Mouse (Mus musculus) stomach, embryonic 15.5 days (tissue): Measurements from ENCODE around the gene Prep. TPM values are rescaled to one million over a fixed set of nuclear protein-coding genes. Genes with fewer than 3 reads are reported as not detected.
"Not testable (repeated sequence)": the region's sequence is repeated elsewhere in the genome, so short reads cannot be mapped to it uniquely, and the experiment has no call there.

Source experiments
- ATAC-seq: fragments of 200-750 bp; cut with Nextera tagmentation; 2 replicates; pipeline ENCODE4 v1.8.0; 2017; ENCODE audit warnings: low read depth, moderate number of reproducible peaks, moderate TSS enrichment; ENCODE audit not compliant: insufficient read depth, low FRiP score
- H3K27ac ChIP-seq: fragments of 300-500 bp; sonication (generic); 2 replicates; pipeline ENCODE4 v1.5.1; 2015; ENCODE audit warnings: mild to moderate bottlenecking, inconsistent platforms
- H3K27me3 ChIP-seq: fragments of 300-500 bp; sonication (generic); replicated peaks from 2 replicates; pipeline ENCODE4 v1.6.1; 2015; ENCODE audit warnings: inconsistent platforms
- H3K36me3 ChIP-seq: fragments of 300-500 bp; sonication (generic); 2 replicates; pipeline ENCODE4 v1.6.1; 2015; ENCODE audit warnings: inconsistent platforms
- H3K4me1 ChIP-seq: fragments of 300-500 bp; sonication (generic); 2 replicates; pipeline ENCODE4 v1.6.1; 2015; ENCODE audit warnings: inconsistent platforms
- H3K4me2 ChIP-seq: fragments of 300-500 bp; sonication (generic); 2 replicates; pipeline ENCODE4 v1.6.1; 2015; ENCODE audit warnings: mild to moderate bottlenecking, inconsistent platforms
- H3K4me3 ChIP-seq: fragments of 300-500 bp; sonication (generic); replicated peaks from 2 replicates; pipeline ENCODE4 v1.5.1; 2015; ENCODE audit warnings: inconsistent platforms
- H3K9ac ChIP-seq: fragments of 300-500 bp; sonication (generic); 2 replicates; pipeline ENCODE4 v1.6.1; 2015; ENCODE audit warnings: inconsistent platforms
- H3K9me3 ChIP-seq: fragments of 300-500 bp; sonication (generic); 2 replicates; pipeline ENCODE4 v1.6.1; 2016; ENCODE audit warnings: inconsistent platforms
- WGBS: fragments of 180-500 bp; shearing (Covaris S2); methylation state at CpG from one replicate; pipeline ENCODE4 v1.1.7; 2015; 5-methylcytosine and 5-hydroxymethylcytosine counted together
- polyA plus RNA-seq: library from polyadenylated mRNA; unstranded; fragments of >200 nt; fragmentation: Nextera tagmentation; extraction: Ambion mirVana; gene quantifications from 2 replicates; pipeline ENCODE4 v1.2.1, GENCODE M21; 2015

The Prep gene
- polyA plus RNA-seq, 1 experiment from 2014 or later = 22.1 TPM

GRCm38 (mm10) chr10:45077353-45077752 lies 10.3 kb downstream of the Prep start:
- Histone ChIP-seq H3K9me3 (no peaks in the 10 kb centered on the region), H3K27ac (no peak overlapping the region), H3K4me1 (0 out of 2 replicates have a peak, but pooled peaks cover 6% of the 10 kb centered on the region), H3K36me3 (no peaks in the 10 kb centered on the region), H3K27me3 (no peaks in the 10 kb centered on the region), H3K4me2 (no peak overlapping the region), H3K4me3 (no peak overlapping the region), H3K9ac (no peak overlapping the region)
- no peak for ATAC-seq
- WGBS = 46% methylated on average over 5 of the region's 5 CpGs

GRCm38 (mm10) chr10:45079756-45080155 lies 12.8 kb downstream of the Prep start:
- Histone ChIP-seq H3K27ac (no peak overlapping the region), H3K36me3 (no peaks in the 10 kb centered on the region), H3K4me1 (0 out of 2 replicates have a peak, but pooled peaks cover 6% of the 10 kb centered on the region), H3K4me3 (no peak overlapping the region), H3K9ac (no peak overlapping the region), H3K4me2 (no peak overlapping the region), H3K27me3 (no peaks in the 10 kb centered on the region), H3K9me3 (no peaks in the 10 kb centered on the region)
- 0 out of 2 replicates have a peak, but pooled peaks have one; percentile 15 for ATAC-seq
- 50% methylated on average over 5 of the region's 5 CpGs for WGBS

- ATAC-seq = no peak
- no peak overlapping the region for H3K27ac ChIP-seq
These were observed 13.5 kb downstream of the Prep start for GRCm38 (mm10) chr10:45080490-45080889.

GRCm38 (mm10) chr10:45082730-45083129 lies 15.7 kb downstream of the Prep start:
- 52% methylated on average over 2 of the region's 2 CpGs for WGBS

More at GRCm38 (mm10) chr10:45080490-45080889, 13.5 kb downstream of the Prep start:
- Histone ChIP-seq H3K4me3 (no peak overlapping the region), H3K4me1 (0 out of 2 replicates have a peak, but pooled peaks cover 6% of the 10 kb centered on the region), H3K36me3 (no peaks in the 10 kb centered on the region), H3K27me3 (no peaks in the 10 kb centered on the region), H3K9me3 (no peaks in the 10 kb centered on the region), H3K9ac (no peak overlapping the region), H3K4me2 (no peak overlapping the region)
- 66% methylated on average over 6 of the region's 6 CpGs for WGBS

GRCm38 (mm10) chr10:45084002-45084401 lies 17.0 kb downstream of the Prep start:
- 55% methylated on average over 7 of the region's 7 CpGs for WGBS
- not testable (repeated sequence) for H3K27ac ChIP-seq, H3K9me3 ChIP-seq, H3K4me2 ChIP-seq, H3K4me3 ChIP-seq, H3K9ac ChIP-seq, H3K27me3 ChIP-seq, H3K4me1 ChIP-seq, H3K36me3 ChIP-seq, ATAC-seq

More at GRCm38 (mm10) chr10:45082730-45083129, 15.7 kb downstream of the Prep start:
- Histone ChIP-seq H3K9ac (no peak overlapping the region), H3K4me3 (no peak overlapping the region), H3K4me2 (no peak overlapping the region), H3K27ac (no peak overlapping the region), H3K27me3 (no peaks in the 10 kb centered on the region), H3K9me3 (no peaks in the 10 kb centered on the region), H3K4me1 (0 out of 2 replicates have a peak, but pooled peaks cover 6% of the 10 kb centered on the region), H3K36me3 (no peaks in the 10 kb centered on the region)
- no peak for ATAC-seq

- Histone ChIP-seq H3K4me2 (no peak overlapping the region), H3K9me3 (no peaks in the 10 kb centered on the region), H3K36me3 (no peaks in the 10 kb centered on the region), H3K27me3 (no peaks in the 10 kb centered on the region), H3K4me1 (0 out of 2 replicates have a peak, but pooled peaks cover 6% of the 10 kb centered on the region), H3K4me3 (no peak overlapping the region), H3K9ac (no peak overlapping the region), H3K27ac (no peak overlapping the region)
- WGBS = 63% methylated on average over 3 of the region's 3 CpGs
- no peak for ATAC-seq
These were observed 17.5 kb downstream of the Prep start for GRCm38 (mm10) chr10:45084471-45084870.

- 71% methylated on average over 2 of the region's 2 CpGs for WGBS
- no peaks in the 10 kb centered on the region for H3K27me3 ChIP-seq
- H3K9ac ChIP-seq = no peak overlapping the region
- H3K36me3 ChIP-seq = no peaks in the 10 kb centered on the region
- H3K4me1 ChIP-seq = no peaks in the 10 kb centered on the region
- no peaks in the 10 kb centered on the region for H3K9me3 ChIP-seq
- no peak overlapping the region for H3K4me2 ChIP-seq
- no peak for ATAC-seq
- H3K4me3 ChIP-seq = no peak overlapping the region
- no peak overlapping the region for H3K27ac ChIP-seq
These were observed 18.3 kb downstream of the Prep start for GRCm38 (mm10) chr10:45085315-45085714.

- no peaks in the 10 kb centered on the region for H3K9me3 ChIP-seq
- H3K4me1 ChIP-seq = no peaks in the 10 kb centered on the region
- no peak overlapping the region for H3K27ac ChIP-seq
- no peak overlapping the region for H3K4me2 ChIP-seq
- H3K9ac ChIP-seq = no peak overlapping the region
- no peaks in the 10 kb centered on the region for H3K36me3 ChIP-seq
- H3K27me3 ChIP-seq = no peaks in the 10 kb centered on the region
- no peak overlapping the region for H3K4me3 ChIP-seq
- 53% methylated on average over 5 of the region's 5 CpGs for WGBS
- ATAC-seq = no peak
These were observed 19.6 kb downstream of the Prep start for GRCm38 (mm10) chr10:45086637-45087036.

GRCm38 (mm10) chr10:45091462-45092079 lies 24.6 kb downstream of the Prep start:
- Histone ChIP-seq H3K4me3 (no peak overlapping the region), H3K9ac (no peak overlapping the region), H3K4me1 (no peaks in the 10 kb centered on the region), H3K9me3 (no peaks in the 10 kb centered on the region), H3K27me3 (no peaks in the 10 kb centered on the region), H3K36me3 (peaks cover 16% of the 10 kb centered on the region), H3K4me2 (no peak overlapping the region), H3K27ac (no peak overlapping the region)
- WGBS = 69% methylated on average over 8 of the region's 8 CpGs
- no peak for ATAC-seq

- Histone ChIP-seq H3K4me2 (no peak overlapping the region), H3K4me3 (no peak overlapping the region), H3K27ac (no peak overlapping the region), H3K9me3 (no peaks in the 10 kb centered on the region), H3K36me3 (peaks cover 20% of the 10 kb centered on the region), H3K4me1 (no peaks in the 10 kb centered on the region), H3K27me3 (no peaks in the 10 kb centered on the region), H3K9ac (no peak overlapping the region)
- no peak for ATAC-seq
- 85% methylated on average over 12 of the region's 12 CpGs for WGBS
These were observed 25.4 kb downstream of the Prep start for GRCm38 (mm10) chr10:45092080-45093056.

GRCm38 (mm10) chr10:45098751-45099150 lies 31.7 kb downstream of the Prep start:
- H3K9ac ChIP-seq = no peak overlapping the region
- WGBS = 88% methylated on average over 2 of the region's 2 CpGs
- no peak overlapping the region for H3K4me2 ChIP-seq
- ATAC-seq = no peak
- H3K9me3 ChIP-seq = no peaks in the 10 kb centered on the region
- no peak overlapping the region for H3K4me3 ChIP-seq
- H3K36me3 ChIP-seq = peaks cover 20% of the 10 kb centered on the region
- no peak overlapping the region for H3K27ac ChIP-seq
- H3K4me1 ChIP-seq = no peaks in the 10 kb centered on the region
- H3K27me3 ChIP-seq = no peaks in the 10 kb centered on the region

GRCm38 (mm10) chr10:45100473-45100872 lies 33.5 kb downstream of the Prep start:
- H3K4me3 ChIP-seq = no peak overlapping the region
- H3K27me3 ChIP-seq = no peaks in the 10 kb centered on the region
- no peaks in the 10 kb centered on the region for H3K9me3 ChIP-seq
- H3K36me3 ChIP-seq = peaks cover 20% of the 10 kb centered on the region
- WGBS = 82% methylated on average over 11 of the region's 11 CpGs
- no peak overlapping the region for H3K9ac ChIP-seq
- 0 out of 2 replicates have a peak, but pooled peaks cover 4% of the 10 kb centered on the region for H3K4me1 ChIP-seq
- no peak overlapping the region for H3K4me2 ChIP-seq
- no peak for ATAC-seq
- no peak overlapping the region for H3K27ac ChIP-seq
